Mouse (Mus musculus) heart, adult 9 months (tissue): ENCODE results near the gene Phactr3.

Source experiments
- DNase-seq, 2 experiments: peaks; one replicate each; pipeline ENCODE4 v3.0.0; 2022; ENCODE audit warnings: low spot score in 2 of 2

Phactr3 gene

GRCm38 (mm10) chr2:178135713-178136112 is 16.9 kb downstream of the Phactr3 start:
- DNase-seq: no peak

- DNase-seq: peak in 1 of 2 experiments; percentile 9
Measured at GRCm38 (mm10) chr2:178137518-178137917, 18.7 kb downstream of the Phactr3 start.

DNA sequence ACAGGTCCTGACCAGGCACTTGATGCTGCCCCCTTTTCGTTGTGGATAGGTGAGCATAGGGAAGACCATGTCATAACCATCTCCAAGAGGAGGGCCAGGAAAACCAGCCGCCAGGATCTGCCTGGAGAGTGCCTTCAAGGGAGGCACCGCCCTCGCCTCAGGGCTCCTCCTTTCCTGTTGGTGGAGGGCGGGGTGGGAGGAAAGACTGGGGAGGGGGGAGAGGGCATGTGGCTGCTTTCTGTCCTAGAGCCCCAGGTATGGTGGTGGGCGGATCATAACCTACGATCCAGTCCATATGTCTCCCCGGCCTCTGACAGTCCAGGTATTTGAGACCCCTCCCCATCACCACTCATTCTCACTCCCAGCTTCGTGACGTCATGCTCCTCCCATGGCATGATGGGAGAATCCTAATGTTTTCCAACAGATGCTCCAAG is 22.7 kb downstream of the Phactr3 start:
- DNase-seq: no peak

DNA sequence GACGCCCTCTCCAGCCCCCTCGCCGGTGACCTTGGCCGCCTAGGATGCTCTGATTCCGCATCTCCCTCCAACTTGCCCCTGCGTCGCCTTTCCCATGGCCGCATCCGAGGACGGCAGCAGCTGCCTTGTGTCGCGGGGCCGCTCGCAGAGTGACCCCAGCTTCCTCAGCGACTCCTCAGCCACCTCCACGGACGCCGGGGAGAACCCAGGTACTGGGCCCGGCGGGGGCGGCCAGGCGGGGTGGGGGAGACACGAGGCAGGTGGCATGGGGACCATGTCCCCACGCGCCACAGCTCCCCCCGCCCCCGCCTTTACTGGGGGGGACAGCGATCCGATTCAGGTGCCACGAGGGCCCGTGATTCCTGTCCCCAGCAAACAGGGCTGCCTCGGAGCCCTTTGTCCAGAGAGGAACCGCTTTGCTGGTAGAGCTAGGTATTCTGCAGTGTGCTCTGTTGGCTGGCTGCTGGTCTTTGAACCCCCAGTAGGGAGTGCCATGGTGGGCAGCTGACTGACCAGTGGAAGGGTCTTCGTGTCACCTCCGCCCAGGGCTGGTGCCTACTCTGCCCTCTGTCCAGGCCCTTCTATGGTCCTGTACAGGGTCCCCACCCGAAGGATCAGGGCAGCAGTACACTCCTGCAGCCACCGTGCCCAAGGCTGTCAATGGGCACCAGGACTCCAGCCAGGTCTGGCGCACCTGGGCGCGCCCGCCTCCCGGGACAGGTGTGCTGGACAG is 23.7 kb downstream of the Phactr3 start:
- no peak for DNase-seq

DNA sequence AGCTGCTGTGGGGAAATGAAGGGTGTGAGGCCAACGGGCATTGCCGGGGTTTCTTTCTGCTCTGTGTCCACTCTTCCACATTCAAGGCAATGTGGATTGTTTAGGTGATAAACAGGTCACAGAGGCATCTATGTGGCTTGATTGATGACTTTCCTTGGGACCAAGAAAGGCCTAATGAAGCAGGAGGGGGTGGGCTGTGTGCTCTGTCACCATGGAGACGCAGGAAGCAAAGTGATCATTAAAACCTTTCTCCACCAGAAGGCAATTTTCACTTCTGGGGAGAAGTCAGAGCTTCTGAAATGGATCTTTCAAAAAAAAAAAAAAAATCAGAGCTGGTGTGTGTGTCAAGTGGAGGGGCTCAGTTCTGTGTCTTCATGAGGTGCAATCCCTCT is 24.2 kb downstream of the Phactr3 start:
- no peak for DNase-seq

- no peak for DNase-seq
Measured at GRCm38 (mm10) chr2:178143898-178144297, 25.1 kb downstream of the Phactr3 start.

- no peak for DNase-seq
Measured at GRCm38 (mm10) chr2:178149312-178149711, 30.5 kb downstream of the Phactr3 start.

DNA sequence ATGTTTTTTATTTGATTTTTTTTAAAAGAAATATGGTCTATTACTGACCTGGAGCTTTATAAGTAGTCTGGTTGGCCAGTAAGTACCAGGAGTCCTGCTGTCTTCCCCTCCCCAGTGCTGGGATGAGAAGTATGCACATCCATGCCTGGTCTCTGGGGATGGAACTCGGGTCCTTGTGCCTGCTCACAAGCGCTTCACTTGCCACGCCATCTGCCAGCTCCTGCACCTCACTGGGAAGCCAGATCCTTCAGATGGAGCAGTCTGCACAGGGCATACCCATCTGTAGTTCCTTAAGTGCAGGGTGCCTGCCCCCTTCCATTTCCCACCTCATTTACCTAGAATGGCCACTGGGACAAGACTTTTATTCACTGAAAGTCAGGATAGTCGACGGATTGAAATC is 31.9 kb downstream of the Phactr3 start:
- DNase-seq: no peak

- DNase-seq: no peak
Measured at GRCm38 (mm10) chr2:178153601-178154000, 34.8 kb downstream of the Phactr3 start.

DNA sequence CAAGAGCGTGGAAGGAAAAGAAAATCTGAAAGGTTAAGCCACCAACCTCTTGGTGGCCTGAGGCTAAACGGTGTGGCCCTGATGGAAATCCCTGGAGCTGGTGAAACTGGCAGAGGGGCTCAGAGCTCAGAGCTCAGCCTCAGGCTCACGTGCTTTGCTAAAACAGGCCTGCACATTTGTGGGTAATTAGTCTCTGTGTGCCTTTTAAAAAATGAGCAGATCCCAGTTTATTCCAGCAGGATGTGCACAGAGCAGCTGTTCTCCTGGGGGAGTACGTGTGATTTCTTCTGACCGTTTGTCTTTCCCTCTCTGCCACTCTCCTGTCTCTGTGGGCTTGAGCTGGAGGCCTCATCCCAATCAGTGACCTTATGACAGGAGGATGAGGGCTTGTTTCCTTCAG is 35.4 kb downstream of the Phactr3 start:
- no peak for DNase-seq

DNA sequence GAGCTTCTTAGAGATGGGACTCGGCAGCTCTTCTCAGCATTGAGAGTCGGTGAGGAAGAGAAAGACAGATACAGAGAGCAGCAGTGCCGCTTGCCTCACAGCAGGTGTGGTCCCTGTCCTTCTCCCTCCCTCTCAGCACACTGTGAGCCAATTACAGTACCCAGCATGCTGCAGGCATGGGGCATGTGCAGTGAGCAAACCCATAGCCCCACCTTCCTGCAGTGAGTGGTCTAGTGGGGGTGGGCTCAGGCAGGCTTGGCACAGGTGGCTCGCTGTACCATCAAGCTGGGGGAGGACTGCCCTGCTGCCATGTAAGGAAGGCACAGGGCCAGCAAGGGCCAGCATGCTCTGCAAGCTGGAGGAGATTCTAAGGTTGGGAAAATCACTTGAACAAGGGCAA is 35.8 kb downstream of the Phactr3 start:
- no peak for DNase-seq

GRCm38 (mm10) chr2:178155176-178155916 is 36.6 kb downstream of the Phactr3 start:
- no peak for DNase-seq

GRCm38 (mm10) chr2:178155917-178156282 is 37.1 kb downstream of the Phactr3 start:
- DNase-seq: peak; percentile 55 to 64

DNA sequence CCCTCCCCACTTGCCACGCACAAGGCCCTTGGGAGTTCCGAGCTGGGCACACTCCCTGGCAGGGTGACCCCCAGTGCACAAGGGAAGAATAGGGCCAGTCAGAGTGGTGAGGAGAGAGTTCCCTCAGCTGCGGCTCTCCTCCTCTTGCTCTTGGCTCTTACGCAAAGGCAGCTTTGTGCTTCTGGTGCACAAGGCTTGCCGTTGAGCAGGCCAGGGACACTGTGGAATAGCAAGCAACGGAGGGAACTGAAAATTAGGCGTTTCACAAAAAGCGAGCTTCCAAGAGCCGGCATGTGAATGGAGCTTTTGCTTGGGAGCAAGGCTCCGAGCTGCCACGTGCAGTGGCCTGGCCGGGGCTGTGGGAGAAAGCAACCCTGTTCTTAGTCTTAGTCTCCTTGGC is 40.2 kb downstream of the Phactr3 start:
- DNase-seq: no peak

GRCm38 (mm10) chr2:178163981-178164380 is 45.2 kb downstream of the Phactr3 start:
- DNase-seq: no peak

DNA sequence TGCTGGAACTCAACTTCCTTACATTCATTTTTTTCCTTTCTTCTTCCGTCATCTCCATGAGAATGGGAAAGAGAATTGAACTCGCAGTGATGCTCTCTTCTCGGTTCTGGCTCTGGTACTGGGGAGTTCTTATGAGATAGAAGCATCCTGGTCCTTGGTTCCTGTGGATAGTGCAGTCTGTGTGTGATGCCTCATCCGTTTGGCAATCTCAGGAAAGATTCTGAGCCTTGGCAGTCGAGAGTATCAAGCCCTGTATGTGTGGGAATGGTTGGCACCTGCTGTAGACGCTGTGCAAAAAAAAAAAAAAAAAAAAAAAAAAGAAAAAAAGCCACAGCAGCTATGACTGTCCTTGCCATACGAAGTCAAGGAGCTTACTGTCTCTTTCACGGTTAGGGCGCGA is 47.2 kb downstream of the Phactr3 start:
- no peak for DNase-seq

DNA sequence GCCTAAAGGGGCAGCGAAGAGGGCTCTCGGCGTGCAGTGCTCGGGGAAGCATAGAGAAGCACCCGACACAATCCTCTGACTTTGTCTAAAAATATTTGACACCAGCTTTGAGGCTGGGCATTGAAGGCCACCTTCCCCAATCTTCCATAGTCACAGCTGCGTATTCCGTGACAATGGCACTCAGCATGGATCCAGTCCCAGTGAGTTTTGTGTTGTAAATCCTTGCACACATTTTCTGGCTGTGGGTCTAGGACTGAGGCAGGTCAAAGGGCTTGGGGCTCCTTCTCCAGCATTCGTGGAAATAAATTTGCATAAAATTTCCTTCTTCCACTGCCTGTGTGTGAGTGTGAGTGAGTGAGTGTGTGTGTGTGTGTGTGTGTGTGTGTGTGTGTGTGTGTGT is 51.2 kb downstream of the Phactr3 start:
- DNase-seq: no peak

DNA sequence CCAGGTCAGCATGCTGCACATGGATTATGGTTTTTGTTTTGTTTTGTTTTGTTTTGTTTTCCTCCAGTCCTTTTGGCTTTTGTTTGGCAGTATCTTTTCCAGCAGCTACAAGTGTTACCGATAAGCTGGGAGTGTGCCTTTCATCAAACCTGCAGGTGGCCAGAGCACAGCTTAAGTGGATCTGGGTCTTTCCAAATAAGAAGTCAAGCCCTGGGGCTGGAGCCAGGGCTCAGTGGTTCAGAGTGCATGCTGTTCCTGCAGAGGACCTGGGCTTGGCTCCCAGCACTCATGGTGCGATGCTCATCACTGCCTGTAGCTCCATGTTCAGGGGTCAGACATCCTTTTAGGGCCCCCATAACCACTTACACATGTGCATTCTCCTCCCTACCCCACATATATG is 55.2 kb downstream of the Phactr3 start:
- no peak for DNase-seq

GRCm38 (mm10) chr2:178175286-178175931 is 56.6 kb downstream of the Phactr3 start:
- DNase-seq: no peak

DNA sequence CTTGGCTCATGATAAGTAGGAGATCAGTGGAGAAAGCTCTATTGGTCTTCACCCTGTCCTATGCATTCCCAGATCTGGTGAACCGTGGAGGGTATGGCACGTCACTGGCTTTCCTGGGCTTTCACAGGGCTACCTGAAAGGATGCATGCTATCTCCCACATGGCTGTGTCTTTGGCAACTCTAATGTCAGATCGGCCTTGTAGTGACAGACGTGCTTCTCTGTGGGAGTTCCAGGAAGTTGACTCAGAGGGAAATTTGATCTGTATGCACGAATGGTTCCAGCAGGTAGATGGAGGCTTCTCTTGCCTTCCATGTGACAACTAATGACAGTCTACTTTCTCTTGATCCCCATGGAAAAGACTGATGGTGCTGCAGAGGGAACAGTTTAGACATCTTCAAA is 65.5 kb downstream of the Phactr3 start:
- no peak for DNase-seq

GRCm38 (mm10) chr2:178184862-178185261 is 66.1 kb downstream of the Phactr3 start:
- DNase-seq: no peak

- DNase-seq: no peak
Measured at GRCm38 (mm10) chr2:178188988-178189387, 70.2 kb downstream of the Phactr3 start.

DNA sequence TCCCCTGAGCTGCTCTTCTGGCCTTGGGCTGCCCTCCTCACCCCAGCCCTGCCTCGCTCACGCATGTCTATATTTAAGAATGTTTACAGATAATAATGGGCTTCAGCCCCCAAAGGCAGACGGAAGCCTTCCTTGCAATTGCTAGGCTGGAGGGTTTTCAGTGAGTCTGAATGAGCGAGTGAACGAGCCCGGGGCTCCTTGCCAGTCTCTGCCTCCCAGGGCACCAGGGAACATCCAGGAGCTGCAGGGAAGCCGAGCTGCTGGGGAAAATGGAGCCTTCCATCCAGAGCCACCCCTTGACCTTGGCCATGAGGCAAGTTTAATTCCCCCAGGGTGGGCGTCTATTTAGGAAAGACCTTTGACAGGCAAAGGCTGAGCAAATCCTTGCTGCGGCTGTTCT is 74.1 kb downstream of the Phactr3 start:
- no peak for DNase-seq
